Mouse (Mus musculus): Measurements from ENCODE around the gene Tead1. TPM values are rescaled to one million over a fixed set of nuclear protein-coding genes. Genes with fewer than 3 reads are reported as not detected.

Gene Tead1
- polyA plus RNA-seq, 1 experiment, result 18.8 TPM

DNA sequence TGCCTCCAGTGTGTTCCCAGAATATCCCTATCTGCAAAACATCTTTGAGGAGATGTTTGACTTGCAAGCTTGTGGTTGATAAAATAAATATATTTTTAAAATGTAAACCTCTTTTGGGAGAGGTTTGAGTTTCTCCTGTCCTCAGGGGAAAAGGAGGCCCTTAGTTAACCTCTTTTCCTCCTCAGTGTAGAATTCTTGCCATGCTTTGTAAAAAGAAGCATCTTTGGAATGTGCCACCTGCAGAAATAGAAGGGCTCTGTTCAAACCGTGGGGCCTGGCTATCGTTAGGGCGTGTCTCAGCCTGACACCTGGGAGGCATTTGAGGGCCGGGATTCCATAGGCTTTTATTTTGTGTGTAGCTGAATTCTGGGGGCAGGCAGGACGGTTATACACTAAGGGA lies 51.1 kb downstream of the Tead1 start:
- Histone ChIP-seq H3ac (ENCODE audit: control insufficient read depth, insufficient read length) (no peak overlapping the region), H3K27me3 (ENCODE audit: control insufficient read depth, insufficient read depth, insufficient read length) (no peaks in the 10 kb centered on the region), H3K4me3 (no peak overlapping the region), H3K36me3 (ENCODE audit: control insufficient read depth, insufficient read depth) (no peaks in the 10 kb centered on the region), H3K79me2 (ENCODE audit: control insufficient read depth, insufficient read depth) (peaks cover 99% of the 10 kb centered on the region), H3K4me2 (ENCODE audit: low read depth) (no peak overlapping the region)
- TF ChIP-seq MYOG (IDR thresholded peaks at IDR 0.05; ENCODE audit: control insufficient read depth in 1 of 3, insufficient read depth in 1 of 3, insufficient read length in 2 of 3, low read depth in 2 of 3), result no peak
- no peak for TF ChIP-seq REST (IDR thresholded peaks at IDR 0.05; ENCODE audit: insufficient read depth, insufficient read length)
- TF ChIP-seq TCF12 (IDR thresholded peaks at IDR 0.05; ENCODE audit: insufficient read depth, poor library complexity, severe bottlenecking), result no peak
- TF ChIP-seq MYOD1 (IDR thresholded peaks at IDR 0.05; ENCODE audit: control insufficient read depth in 1 of 3, insufficient read length in 2 of 3, low read depth in 2 of 3), result no peak
- no peak for TF ChIP-seq E2F4 (IDR thresholded peaks at IDR 0.05; ENCODE audit: insufficient read depth)
- TF ChIP-seq TCF3 (IDR thresholded peaks at IDR 0.05; ENCODE audit: insufficient read length, low read depth), result no peak
- TF ChIP-seq SRF (IDR thresholded peaks at IDR 0.05; ENCODE audit: control insufficient read depth, insufficient read length, low read depth), result no peak
- TF ChIP-seq POLR2A (IDR thresholded peaks at IDR 0.05; ENCODE audit: insufficient read length, low read depth), result no peak
- no peak for TF ChIP-seq USF1 (IDR thresholded peaks at IDR 0.05; ENCODE audit: low read depth)
- TF ChIP-seq MAX (IDR thresholded peaks at IDR 0.05; ENCODE audit: low read depth), result no peak
- TF ChIP-seq POLR2AphosphoS2 (IDR thresholded peaks at IDR 0.05; ENCODE audit: insufficient read length, low read depth), result no peak
- no peak for TF ChIP-seq CEBPB (IDR thresholded peaks at IDR 0.05; ENCODE audit: insufficient read depth, poor library complexity, severe bottlenecking)

- H3K36me3 ChIP-seq (ENCODE audit: control insufficient read depth, insufficient read depth), result no peaks in the 10 kb centered on the region
- no peak overlapping the region for H3K4me2 ChIP-seq (ENCODE audit: low read depth)
- no peak overlapping the region for H3ac ChIP-seq (ENCODE audit: control insufficient read depth, insufficient read length)
- H3K27me3 ChIP-seq (ENCODE audit: control insufficient read depth, insufficient read depth, insufficient read length), result no peaks in the 10 kb centered on the region
- H3K79me2 ChIP-seq (ENCODE audit: control insufficient read depth, insufficient read depth), result peaks cover 97% of the 10 kb centered on the region
- H3K4me3 ChIP-seq, result no peak overlapping the region
- TF ChIP-seq POLR2A (IDR thresholded peaks at IDR 0.05; ENCODE audit: insufficient read length, low read depth), result no peak
- no peak for TF ChIP-seq MYOD1 (IDR thresholded peaks at IDR 0.05; ENCODE audit: control insufficient read depth in 1 of 3, insufficient read length in 2 of 3, low read depth in 2 of 3)
- no peak for TF ChIP-seq TCF3 (IDR thresholded peaks at IDR 0.05; ENCODE audit: insufficient read length, low read depth)
- no peak for TF ChIP-seq POLR2AphosphoS2 (IDR thresholded peaks at IDR 0.05; ENCODE audit: insufficient read length, low read depth)
- no peak for TF ChIP-seq CEBPB (IDR thresholded peaks at IDR 0.05; ENCODE audit: insufficient read depth, poor library complexity, severe bottlenecking)
- no peak for TF ChIP-seq USF1 (IDR thresholded peaks at IDR 0.05; ENCODE audit: low read depth)
- TF ChIP-seq SRF (IDR thresholded peaks at IDR 0.05; ENCODE audit: control insufficient read depth, insufficient read length, low read depth), result no peak
- TF ChIP-seq REST (IDR thresholded peaks at IDR 0.05; ENCODE audit: insufficient read depth, insufficient read length), result no peak
- TF ChIP-seq TCF12 (IDR thresholded peaks at IDR 0.05; ENCODE audit: insufficient read depth, poor library complexity, severe bottlenecking), result no peak
- no peak for TF ChIP-seq MYOG (IDR thresholded peaks at IDR 0.05; ENCODE audit: control insufficient read depth in 1 of 3, insufficient read depth in 1 of 3, insufficient read length in 2 of 3, low read depth in 2 of 3)
- no peak for TF ChIP-seq E2F4 (IDR thresholded peaks at IDR 0.05; ENCODE audit: insufficient read depth)
- TF ChIP-seq MAX (IDR thresholded peaks at IDR 0.05; ENCODE audit: low read depth), result no peak
Observed at GRCm38 (mm10) chr7:112731584-112731983, 52.5 kb downstream of the Tead1 start.

DNA sequence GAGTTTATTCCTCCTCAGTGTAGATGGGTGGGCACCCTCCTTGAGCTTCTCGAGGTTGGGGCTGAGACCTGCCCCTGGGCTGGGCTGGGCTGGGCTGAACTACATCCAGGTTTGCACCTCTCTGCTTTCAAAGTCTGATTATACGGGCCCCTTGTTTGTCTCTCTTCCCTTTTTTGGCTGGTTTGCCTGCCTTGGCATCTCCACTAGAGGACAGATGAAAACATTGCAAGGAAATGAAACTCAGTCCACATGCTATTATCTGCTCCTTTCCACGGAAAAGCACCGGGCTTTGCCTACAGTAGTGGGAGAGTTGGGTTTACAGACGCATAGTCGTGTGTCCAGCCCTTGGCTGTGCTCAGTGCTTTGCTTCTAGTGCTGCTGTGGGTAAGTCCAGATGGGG lies 60.1 kb downstream of the Tead1 start:
- TF ChIP-seq MYOG (IDR thresholded peaks at IDR 0.05; ENCODE audit: control insufficient read depth in 1 of 3, insufficient read depth in 1 of 3, insufficient read length in 2 of 3, low read depth in 2 of 3), result no peak
- no peak for TF ChIP-seq POLR2AphosphoS2 (IDR thresholded peaks at IDR 0.05; ENCODE audit: insufficient read length, low read depth)
- no peak for TF ChIP-seq SRF (IDR thresholded peaks at IDR 0.05; ENCODE audit: control insufficient read depth, insufficient read length, low read depth)
- no peak for TF ChIP-seq E2F4 (IDR thresholded peaks at IDR 0.05; ENCODE audit: insufficient read depth)
- no peak for TF ChIP-seq REST (IDR thresholded peaks at IDR 0.05; ENCODE audit: insufficient read depth, insufficient read length)
- Histone ChIP-seq H3K27me3 (ENCODE audit: control insufficient read depth, insufficient read depth, insufficient read length) (no peaks in the 10 kb centered on the region), H3ac (ENCODE audit: control insufficient read depth, insufficient read length) (no peak overlapping the region), H3K79me2 (ENCODE audit: control insufficient read depth, insufficient read depth) (peaks cover 97% of the 10 kb centered on the region), H3K36me3 (ENCODE audit: control insufficient read depth, insufficient read depth) (no peaks in the 10 kb centered on the region), H3K4me2 (ENCODE audit: low read depth) (no peak overlapping the region), H3K4me3 (no peak overlapping the region)

GRCm38 (mm10) chr7:112741790-112742189 lies 62.7 kb downstream of the Tead1 start:
- no peak overlapping the region for H3K4me3 ChIP-seq
- no peaks in the 10 kb centered on the region for H3K36me3 ChIP-seq (ENCODE audit: control insufficient read depth, insufficient read depth)
- H3K79me2 ChIP-seq (ENCODE audit: control insufficient read depth, insufficient read depth), result peaks cover 100% of the 10 kb centered on the region
- TF ChIP-seq MYOG (IDR thresholded peaks at IDR 0.05; ENCODE audit: control insufficient read depth in 1 of 3, insufficient read depth in 1 of 3, insufficient read length in 2 of 3, low read depth in 2 of 3) (no peak), USF1 (IDR thresholded peaks at IDR 0.05; ENCODE audit: low read depth) (no peak), MYOD1 (IDR thresholded peaks at IDR 0.05; ENCODE audit: control insufficient read depth in 1 of 3, insufficient read length in 2 of 3, low read depth in 2 of 3) (no peak), MAX (IDR thresholded peaks at IDR 0.05; ENCODE audit: low read depth) (no peak), POLR2AphosphoS2 (IDR thresholded peaks at IDR 0.05; ENCODE audit: insufficient read length, low read depth) (no peak), REST (IDR thresholded peaks at IDR 0.05; ENCODE audit: insufficient read depth, insufficient read length) (no peak), TCF12 (IDR thresholded peaks at IDR 0.05; ENCODE audit: insufficient read depth, poor library complexity, severe bottlenecking) (no peak), POLR2A (IDR thresholded peaks at IDR 0.05; ENCODE audit: insufficient read length, low read depth) (no peak)
- peak overlapping the region; percentile 82 for H3K4me2 ChIP-seq (ENCODE audit: low read depth)
- no peak overlapping the region for H3ac ChIP-seq (ENCODE audit: control insufficient read depth, insufficient read length)
- H3K27me3 ChIP-seq (ENCODE audit: control insufficient read depth, insufficient read depth, insufficient read length), result no peaks in the 10 kb centered on the region

DNA sequence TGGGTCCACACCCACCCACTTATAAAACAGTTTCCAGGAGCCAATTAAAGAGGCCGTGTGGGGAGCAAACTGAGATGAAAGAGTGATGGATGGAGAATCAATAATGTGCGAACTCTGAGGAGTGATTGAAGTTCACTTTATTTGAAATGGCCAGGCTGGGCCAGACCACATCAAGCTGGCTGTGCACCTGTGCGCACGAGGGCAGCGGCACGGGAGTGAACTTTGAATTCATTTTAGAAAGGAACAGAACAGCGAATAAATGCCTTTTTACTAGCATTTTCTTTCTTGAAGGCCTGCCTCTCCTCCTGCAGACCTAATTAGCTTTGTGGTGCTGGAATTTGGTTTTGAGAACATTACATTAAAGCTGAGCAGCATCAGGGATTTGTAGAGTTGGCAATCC lies 63.9 kb downstream of the Tead1 start:
- H3ac ChIP-seq (ENCODE audit: control insufficient read depth, insufficient read length), result no peak overlapping the region
- H3K4me3 ChIP-seq, result no peak overlapping the region
- no peak for TF ChIP-seq POLR2AphosphoS2 (IDR thresholded peaks at IDR 0.05; ENCODE audit: insufficient read length, low read depth)
- no peak for TF ChIP-seq MYOG (IDR thresholded peaks at IDR 0.05; ENCODE audit: control insufficient read depth in 1 of 3, insufficient read depth in 1 of 3, insufficient read length in 2 of 3, low read depth in 2 of 3)
- no peak for TF ChIP-seq POLR2A (IDR thresholded peaks at IDR 0.05; ENCODE audit: insufficient read length, low read depth)
- no peak for TF ChIP-seq MYOD1 (IDR thresholded peaks at IDR 0.05; ENCODE audit: control insufficient read depth in 1 of 3, insufficient read length in 2 of 3, low read depth in 2 of 3)
- TF ChIP-seq TCF12 (IDR thresholded peaks at IDR 0.05; ENCODE audit: insufficient read depth, poor library complexity, severe bottlenecking), result no peak
- TF ChIP-seq MAX (IDR thresholded peaks at IDR 0.05; ENCODE audit: low read depth), result no peak
- no peak for TF ChIP-seq TCF3 (IDR thresholded peaks at IDR 0.05; ENCODE audit: insufficient read length, low read depth)
- TF ChIP-seq E2F4 (IDR thresholded peaks at IDR 0.05; ENCODE audit: insufficient read depth), result no peak
- TF ChIP-seq CEBPB (IDR thresholded peaks at IDR 0.05; ENCODE audit: insufficient read depth, poor library complexity, severe bottlenecking), result no peak
- no peak for TF ChIP-seq SRF (IDR thresholded peaks at IDR 0.05; ENCODE audit: control insufficient read depth, insufficient read length, low read depth)
- no peak for TF ChIP-seq REST (IDR thresholded peaks at IDR 0.05; ENCODE audit: insufficient read depth, insufficient read length)
- TF ChIP-seq USF1 (IDR thresholded peaks at IDR 0.05; ENCODE audit: low read depth), result no peak
- peak overlapping the region; percentile 82 for H3K4me2 ChIP-seq (ENCODE audit: low read depth)
- no peaks in the 10 kb centered on the region for H3K36me3 ChIP-seq (ENCODE audit: control insufficient read depth, insufficient read depth)
- peaks cover 100% of the 10 kb centered on the region for H3K79me2 ChIP-seq (ENCODE audit: control insufficient read depth, insufficient read depth)
- H3K27me3 ChIP-seq (ENCODE audit: control insufficient read depth, insufficient read depth, insufficient read length), result no peaks in the 10 kb centered on the region

Measured in myocyte (in vitro differentiated cells).